Mouse (Mus musculus): ENCODE results near the gene 2610301B20Rik.

GRCm38 (mm10) chr4:10913409-10913808 is 39.1 kb downstream of the 2610301B20Rik start:
- TF ChIP-seq CTCF (IDR thresholded peaks at IDR 0.05; ENCODE audit: extremely low read depth, insufficient read length, insufficient replicate concordance, low read depth, low read length), result no peak
- TF ChIP-seq POLR2A (IDR thresholded peaks at IDR 0.05; ENCODE audit: low read depth, low read length), result no peak

Data from small intestine, adult 2 months (tissue).